In the genomic region with DNA sequence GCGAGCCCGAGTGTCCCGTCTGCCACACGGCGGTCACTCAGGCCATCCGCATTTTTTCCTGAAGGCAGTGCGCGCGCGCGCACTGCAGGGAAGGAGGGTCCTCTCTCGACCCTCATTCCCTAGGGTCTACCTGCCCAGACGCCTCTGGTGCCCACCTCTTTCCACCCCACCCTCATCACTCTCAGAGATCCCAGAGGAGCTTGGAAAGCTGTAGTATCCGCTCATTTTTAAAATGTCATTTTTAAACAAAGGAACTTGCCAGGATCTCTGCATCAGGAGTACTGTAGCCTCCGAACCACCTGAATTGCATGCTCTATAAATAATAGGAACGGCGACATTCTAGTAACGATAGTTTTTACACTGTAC, we compare ENCODE assay signal across 8 mouse cellular contexts. TPM values are rescaled to one million over a fixed set of nuclear protein-coding genes. Genes with fewer than 3 reads are reported as not detected.
DNase-seq lines count a peak whose midpoint lies in the region; ATAC-seq and TF ChIP-seq lines count a peak whose summit lies in the region.

No protein-coding gene starts in this region.

- H3K4me3 ChIP-seq in layer of hippocampus, adult 2 months = peak overlapping the region; percentile 99
- H3K4me3 ChIP-seq in forebrain, embryonic 11.5 days (ENCODE audit: low read depth, low read length) = peak overlapping the region; percentile 98
- H3K4me3 ChIP-seq in intestine, postnatal 0 days (ENCODE audit: low read depth, low read length) = peak overlapping the region; percentile 76
- H3K4me3 ChIP-seq in neural tube, embryonic 12.5 days = peak overlapping the region; percentile 100

- H3K9ac ChIP-seq in forebrain, embryonic 11.5 days (ENCODE audit: low read length) = peak overlapping the region; percentile 100
- no peak overlapping the region for H3K9ac ChIP-seq in intestine, postnatal 0 days (ENCODE audit: low read depth, low read length)
- H3K9ac ChIP-seq in neural tube, embryonic 12.5 days = peak overlapping the region; percentile 100

- no peaks in the 10 kb centered on the region for H3K27me3 ChIP-seq in forebrain, embryonic 11.5 days (ENCODE audit: control insufficient read depth, insufficient read depth, low read length)
- peaks cover 5% of the 10 kb centered on the region; the same call in 1 of the 2 replicates for H3K27me3 ChIP-seq in intestine, postnatal 0 days (replicated peaks; ENCODE audit: control insufficient read depth, insufficient read depth, low read length)
- no peaks in the 10 kb centered on the region for H3K27me3 ChIP-seq in neural tube, embryonic 12.5 days (replicated peaks)

- peak overlapping the region; percentile 95 for H3K4me2 ChIP-seq in forebrain, embryonic 11.5 days (ENCODE audit: low read depth, low read length, severe bottlenecking)
- H3K4me2 ChIP-seq in intestine, postnatal 0 days (replicated peaks; ENCODE audit: low read depth) = peak overlapping the region; percentile 96
- peak overlapping the region; percentile 96 for H3K4me2 ChIP-seq in neural tube, embryonic 12.5 days (replicated peaks)

- peaks cover 12% of the 10 kb centered on the region; the same call in 1 of the 2 replicates for H3K36me3 ChIP-seq in forebrain, embryonic 11.5 days (ENCODE audit: control insufficient read depth, insufficient read depth, low read length)
- no peaks in the 10 kb centered on the region; the same call in 1 of the 2 replicates for H3K36me3 ChIP-seq in intestine, postnatal 0 days (ENCODE audit: control insufficient read depth, insufficient read depth)
- peaks cover 24% of the 10 kb centered on the region for H3K36me3 ChIP-seq in neural tube, embryonic 12.5 days

- 19% methylated on average over 18 of the region's 18 CpGs for WGBS in forebrain, embryonic 11.5 days
- 57% methylated on average over 18 of the region's 18 CpGs for WGBS in intestine, postnatal 0 days
- WGBS in neural tube, embryonic 12.5 days = 12% methylated on average over 18 of the region's 18 CpGs

- TF ChIP-seq CTCF in layer of hippocampus, adult 2 months (conservative IDR thresholded peaks at IDR 0.05) = no peak
- no peak for TF ChIP-seq CTCF in intestine, postnatal 0 days (IDR thresholded peaks at IDR 0.05; ENCODE audit: low read depth)

- no peak for ATAC-seq in forebrain, embryonic 11.5 days (replicated peaks; ENCODE audit: low FRiP score)
- ATAC-seq in intestine, postnatal 0 days = no peak
- ATAC-seq in neural tube, embryonic 12.5 days (ENCODE audit: low FRiP score, low read depth) = no peak

- H3K9me3 ChIP-seq in forebrain, embryonic 11.5 days (ENCODE audit: control insufficient read depth, low read length) = no peaks in the 10 kb centered on the region
- no peaks in the 10 kb centered on the region for H3K9me3 ChIP-seq in intestine, postnatal 0 days (ENCODE audit: control insufficient read depth)
- no peaks in the 10 kb centered on the region for H3K9me3 ChIP-seq in neural tube, embryonic 12.5 days

- no peak for DNase-seq in layer of hippocampus, adult 2 months (ENCODE audit: low spot score in 2 of 2)
- no peak for DNase-seq in layer of hippocampus, adult 18-20 months (ENCODE audit: low spot score in 2 of 2)
- peak; percentile 55 for DNase-seq in forebrain, embryonic 11.5 days (ENCODE audit: low spot score)
- DNase-seq in c-Kit-positive CD71-positive TER-119-positive erythroid progenitor cells, embryonic 14.5 days (ENCODE audit: low spot score) = no peak
- no peak for DNase-seq in left cerebral cortex, adult 18-20 months (ENCODE audit: low spot score in 2 of 2)
- DNase-seq in layer of hippocampus, postnatal 14 days (ENCODE audit: low spot score in 2 of 2) = no peak

- peaks cover 2% of the 10 kb centered on the region; the same call in 1 of the 2 replicates for H3K4me1 ChIP-seq in forebrain, embryonic 11.5 days (replicated peaks; ENCODE audit: control insufficient read depth, insufficient read depth, low read length)
- H3K4me1 ChIP-seq in intestine, postnatal 0 days (replicated peaks; ENCODE audit: control insufficient read depth, insufficient read depth, low read length) = 0 out of 2 replicates have a peak, but pooled peaks cover 5% of the 10 kb centered on the region
- H3K4me1 ChIP-seq in neural tube, embryonic 12.5 days = peaks cover 22% of the 10 kb centered on the region

- peak overlapping the region; percentile 100 for H3K27ac ChIP-seq in layer of hippocampus, adult 2 months
- H3K27ac ChIP-seq in forebrain, embryonic 11.5 days (ENCODE audit: low read depth, low read length) = no peak overlapping the region
- H3K27ac ChIP-seq in intestine, postnatal 0 days (ENCODE audit: low read depth, low read length) = no peak overlapping the region
- H3K27ac ChIP-seq in neural tube, embryonic 12.5 days = peak overlapping the region; percentile 100; the same call in 1 of the 2 replicates

RNA-seq across cellular contexts. Expression of gene Mex3b, which starts 3.0 kb away (rescaled TPM):
- 10 to 100 TPM; 22.6 to 25.0 TPM for total RNA-seq in layer of hippocampus, adult 2 months (2021)
- 10 to 100 TPM; 21.7 to 22.4 TPM for total RNA-seq in layer of hippocampus, adult 18-20 months (2021)
- polyA plus RNA-seq in forebrain, embryonic 11.5 days (2014; fragmentation: Nextera tagmentation; extraction: Ambion mirVana) = 36.0 and 42.7 TPM in 2 replicates
- 2.3 and 2.8 TPM in 2 replicates for polyA plus RNA-seq in intestine, postnatal 0 days (2015; fragmentation: Nextera tagmentation; extraction: Ambion mirVana)
- 42.9 and 44.0 TPM in 2 replicates for polyA plus RNA-seq in neural tube, embryonic 12.5 days (2016; fragmentation: Nextera tagmentation; extraction: Ambion mirVana)
- total RNA-seq in left cerebral cortex, adult 18-20 months (2021) = 10 to 100 TPM; 18.7 to 20.2 TPM
- total RNA-seq in layer of hippocampus, postnatal 14 days (2021) = 10 to 100 TPM; 29.8 to 30.1 TPM

Comparison
In these comparisons a context has a peak if more than half of its experiments do, and no peak if none do; other contexts are left out.
1. H3K27ac ChIP-seq: peak in layer of hippocampus, adult 2 months (single experiment) and neural tube, embryonic 12.5 days (single experiment); none in forebrain, embryonic 11.5 days (single experiment) and intestine, postnatal 0 days (single experiment).
2. Peak in every context shown above with its lines, with median percentiles within 50 percentile points of each other: H3K4me3 ChIP-seq and H3K4me2 ChIP-seq.